Mouse (Mus musculus) neural tube, embryonic 15.5 days (tissue): ENCODE data around the gene Plppr4. TPM values are rescaled to one million over a fixed set of nuclear protein-coding genes. Genes with fewer than 3 reads are reported as not detected.

Source experiments
- ATAC-seq: fragments of 200-750 bp; cut with Nextera tagmentation; 2 replicates; pipeline ENCODE4 v1.8.0; 2017; ENCODE audit warnings: mild to moderate bottlenecking, moderate TSS enrichment, moderate library complexity; ENCODE audit not compliant: low FRiP score
- H3K27ac ChIP-seq: fragments of 300-500 bp; sonication (generic); replicated peaks from 2 replicates; pipeline ENCODE4 v1.5.1; 2015; ENCODE audit warnings: mild to moderate bottlenecking, inconsistent platforms
- H3K27me3 ChIP-seq: fragments of 300-500 bp; sonication (generic); replicated peaks from 2 replicates; pipeline ENCODE4 v1.6.1; 2015; ENCODE audit warnings: inconsistent platforms
- H3K36me3 ChIP-seq: fragments of 300-500 bp; sonication (generic); 2 replicates; pipeline ENCODE4 v1.6.1; 2015; ENCODE audit warnings: inconsistent platforms
- H3K4me1 ChIP-seq: fragments of 300-500 bp; sonication (generic); 2 replicates; pipeline ENCODE4 v1.6.1; 2015; ENCODE audit warnings: inconsistent platforms
- H3K4me2 ChIP-seq: fragments of 300-500 bp; sonication (generic); 2 replicates; pipeline ENCODE4 v1.6.1; 2015; ENCODE audit warnings: inconsistent platforms, mild to moderate bottlenecking, moderate library complexity
- H3K4me3 ChIP-seq: fragments of 300-500 bp; sonication (generic); replicated peaks from 2 replicates; pipeline ENCODE4 v1.5.1; 2015; ENCODE audit warnings: mild to moderate bottlenecking, inconsistent platforms
- H3K9ac ChIP-seq: fragments of 300-500 bp; sonication (generic); replicated peaks from 2 replicates; pipeline ENCODE4 v1.6.1; 2015; ENCODE audit warnings: mild to moderate bottlenecking, inconsistent platforms
- H3K9me3 ChIP-seq: fragments of 300-500 bp; sonication (generic); replicated peaks from 2 replicates; pipeline ENCODE4 v1.6.1; 2016; ENCODE audit warnings: inconsistent platforms
- WGBS: fragments of 180-500 bp; shearing (Covaris S2); methylation state at CpG from one replicate; pipeline ENCODE4 v1.1.7; 2015; ENCODE audit warnings: mixed read lengths; 5-methylcytosine and 5-hydroxymethylcytosine counted together
- polyA plus RNA-seq: library from polyadenylated mRNA; unstranded; fragments of >200 nt; fragmentation: Nextera tagmentation; extraction: Ambion mirVana; gene quantifications from 2 replicates; pipeline ENCODE4 v1.2.1, GENCODE M21; 2015

Plppr4 gene
- polyA plus RNA-seq, 1 experiment from 2014 or later, result 25.0 TPM

DNA sequence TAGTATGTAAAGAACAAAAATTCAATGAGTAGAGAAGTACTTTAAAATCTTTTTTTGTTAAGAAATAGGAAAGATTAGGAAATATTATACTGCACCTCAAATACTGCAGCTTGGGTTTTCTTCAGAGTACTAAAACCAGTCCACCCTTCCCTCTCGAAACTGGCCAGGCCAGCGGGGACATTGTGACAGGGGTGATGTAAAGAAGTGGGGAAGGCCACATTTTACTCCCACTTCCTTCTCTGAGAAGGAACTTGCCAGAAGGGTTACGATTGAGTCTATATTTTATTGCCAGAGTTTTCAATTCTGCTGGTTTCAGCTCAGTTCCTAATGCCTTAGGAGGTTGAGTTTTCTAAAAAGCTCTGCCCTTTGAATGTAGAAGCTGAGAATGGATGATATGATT, 41.0 kb downstream of the Plppr4 start:
- H3K4me3 ChIP-seq, result no peak overlapping the region
- ATAC-seq, result no peak
- H3K27ac ChIP-seq, result no peak overlapping the region
- no peak overlapping the region for H3K9ac ChIP-seq
- H3K4me2 ChIP-seq, result no peak overlapping the region
- no peaks in the 10 kb centered on the region for H3K27me3 ChIP-seq
- H3K36me3 ChIP-seq, result peaks cover 15% of the 10 kb centered on the region
- WGBS, result 91% methylated on average over 3 of the region's 3 CpGs
- H3K4me1 ChIP-seq, result no peaks in the 10 kb centered on the region
- H3K9me3 ChIP-seq, result no peaks in the 10 kb centered on the region

- Histone ChIP-seq H3K36me3 (no peaks in the 10 kb centered on the region), H3K9me3 (no peaks in the 10 kb centered on the region), H3K4me1 (no peaks in the 10 kb centered on the region), H3K4me2 (no peak overlapping the region), H3K9ac (no peak overlapping the region), H3K4me3 (no peak overlapping the region), H3K27ac (no peak overlapping the region), H3K27me3 (no peaks in the 10 kb centered on the region)
- 94% methylated on average over 4 of the region's 4 CpGs for WGBS
- no peak for ATAC-seq
These were observed 47.3 kb downstream of the Plppr4 start for GRCm38 (mm10) chr3:117313339-117313738.

GRCm38 (mm10) chr3:117312097-117312496, 48.6 kb downstream of the Plppr4 start:
- H3K27ac ChIP-seq, result no peak overlapping the region
- ATAC-seq, result no peak
- no peaks in the 10 kb centered on the region for H3K36me3 ChIP-seq
- H3K9ac ChIP-seq, result no peak overlapping the region
- H3K4me3 ChIP-seq, result no peak overlapping the region
- 95% methylated on average over 7 of the region's 7 CpGs for WGBS
- no peaks in the 10 kb centered on the region for H3K4me1 ChIP-seq
- H3K9me3 ChIP-seq, result no peaks in the 10 kb centered on the region
- H3K4me2 ChIP-seq, result no peak overlapping the region
- H3K27me3 ChIP-seq, result no peaks in the 10 kb centered on the region

DNA sequence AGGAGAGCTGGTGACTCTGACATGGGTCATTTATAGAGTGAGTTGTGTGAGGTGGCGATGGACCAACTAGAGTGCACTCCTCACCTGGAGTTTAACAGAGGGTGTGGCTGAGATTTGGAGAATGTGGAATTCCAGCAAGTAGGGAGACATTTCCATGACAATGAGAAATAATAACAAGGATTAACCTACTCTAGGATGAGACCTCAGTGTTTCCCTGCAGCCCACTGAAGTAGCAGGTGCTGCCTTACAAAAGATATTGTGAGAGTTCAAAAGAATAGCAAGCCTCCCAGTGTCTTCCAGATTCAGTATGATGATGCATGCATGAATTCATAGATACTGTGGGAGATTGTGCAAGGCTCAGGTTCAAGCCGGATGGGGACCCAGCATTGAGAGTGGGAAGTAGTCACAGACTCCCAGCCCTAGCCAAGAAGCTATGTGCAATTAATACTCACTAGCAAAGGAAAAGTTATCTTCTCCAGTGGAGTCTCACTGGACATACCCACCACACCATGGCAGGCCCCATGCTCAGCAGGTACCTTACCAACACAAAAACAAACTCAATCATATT, 49.8 kb downstream of the Plppr4 start:
- Histone ChIP-seq H3K4me1 (no peaks in the 10 kb centered on the region), H3K36me3 (no peaks in the 10 kb centered on the region), H3K9me3 (no peaks in the 10 kb centered on the region), H3K27ac (no peak overlapping the region), H3K4me2 (no peak overlapping the region), H3K27me3 (no peaks in the 10 kb centered on the region), H3K9ac (no peak overlapping the region), H3K4me3 (no peak overlapping the region)
- 91% methylated on average over 2 of the region's 2 CpGs for WGBS
- ATAC-seq, result no peak

GRCm38 (mm10) chr3:117309580-117309910, 51.1 kb downstream of the Plppr4 start:
- no peaks in the 10 kb centered on the region for H3K4me1 ChIP-seq
- H3K4me3 ChIP-seq, result no peak overlapping the region
- no peaks in the 10 kb centered on the region for H3K36me3 ChIP-seq
- no peaks in the 10 kb centered on the region for H3K27me3 ChIP-seq
- ATAC-seq, result no peak
- H3K9ac ChIP-seq, result no peak overlapping the region
- no peaks in the 10 kb centered on the region for H3K9me3 ChIP-seq
- no peak overlapping the region for H3K4me2 ChIP-seq
- no peak overlapping the region for H3K27ac ChIP-seq
- 96% methylated on average over 3 of the region's 3 CpGs for WGBS

GRCm38 (mm10) chr3:117308895-117309579, 51.6 kb downstream of the Plppr4 start:
- ATAC-seq, result no peak
- no peak overlapping the region for H3K4me3 ChIP-seq
- WGBS, result 87% methylated on average over 3 of the region's 3 CpGs
- no peaks in the 10 kb centered on the region for H3K9me3 ChIP-seq
- no peak overlapping the region for H3K27ac ChIP-seq
- no peak overlapping the region for H3K4me2 ChIP-seq
- no peaks in the 10 kb centered on the region for H3K4me1 ChIP-seq
- H3K27me3 ChIP-seq, result no peaks in the 10 kb centered on the region
- H3K36me3 ChIP-seq, result no peaks in the 10 kb centered on the region
- no peak overlapping the region for H3K9ac ChIP-seq

DNA sequence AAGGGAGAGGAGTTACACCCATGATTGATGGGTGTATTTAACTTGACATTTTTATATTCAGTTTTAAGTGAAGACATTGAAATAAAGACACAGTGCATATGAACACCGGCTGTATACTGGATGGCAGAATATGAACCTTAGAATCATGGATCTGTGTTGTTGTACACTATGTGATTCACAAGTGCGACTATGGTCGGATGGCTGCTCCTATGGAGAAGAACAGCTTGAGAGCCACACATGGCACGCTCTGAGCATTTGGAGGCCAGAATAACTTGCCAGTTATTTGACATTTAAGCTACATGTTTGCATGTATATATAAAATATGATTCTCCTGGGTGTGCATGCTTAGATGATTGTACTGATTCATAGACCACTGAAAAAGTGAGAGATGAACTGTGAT, 53.1 kb downstream of the Plppr4 start:
- no peak overlapping the region for H3K27ac ChIP-seq
- no peaks in the 10 kb centered on the region for H3K9me3 ChIP-seq
- 88% methylated on average over 4 of the region's 4 CpGs for WGBS
- H3K36me3 ChIP-seq, result no peaks in the 10 kb centered on the region
- no peak for ATAC-seq
- H3K4me1 ChIP-seq, result no peaks in the 10 kb centered on the region
- no peaks in the 10 kb centered on the region for H3K27me3 ChIP-seq
- no peak overlapping the region for H3K4me2 ChIP-seq
- no peak overlapping the region for H3K9ac ChIP-seq
- no peak overlapping the region for H3K4me3 ChIP-seq

GRCm38 (mm10) chr3:117304037-117304436, 56.6 kb downstream of the Plppr4 start:
- Histone ChIP-seq H3K9me3 (no peaks in the 10 kb centered on the region), H3K4me3 (no peak overlapping the region), H3K27ac (no peak overlapping the region), H3K4me1 (no peaks in the 10 kb centered on the region), H3K36me3 (no peaks in the 10 kb centered on the region), H3K27me3 (no peaks in the 10 kb centered on the region), H3K9ac (no peak overlapping the region), H3K4me2 (no peak overlapping the region)
- WGBS, result 95% methylated on average over 2 of the region's 2 CpGs
- no peak for ATAC-seq

- Histone ChIP-seq H3K9ac (no peak overlapping the region), H3K27me3 (no peaks in the 10 kb centered on the region), H3K4me2 (no peak overlapping the region), H3K36me3 (no peaks in the 10 kb centered on the region), H3K27ac (no peak overlapping the region), H3K4me3 (no peak overlapping the region), H3K4me1 (no peaks in the 10 kb centered on the region), H3K9me3 (no peaks in the 10 kb centered on the region)
- WGBS, result 83% methylated on average over 1 of the region's 1 CpGs
- no peak for ATAC-seq
These were observed 59.9 kb downstream of the Plppr4 start for GRCm38 (mm10) chr3:117300735-117301271.

- H3K4me2 ChIP-seq, result no peak overlapping the region
- no peak overlapping the region for H3K27ac ChIP-seq
- no peak for ATAC-seq
- no peaks in the 10 kb centered on the region for H3K27me3 ChIP-seq
- H3K36me3 ChIP-seq, result no peaks in the 10 kb centered on the region
- H3K9ac ChIP-seq, result no peak overlapping the region
- no peaks in the 10 kb centered on the region for H3K4me1 ChIP-seq
- 92% methylated on average over 1 of the region's 1 CpGs for WGBS
- no peaks in the 10 kb centered on the region for H3K9me3 ChIP-seq
- no peak overlapping the region for H3K4me3 ChIP-seq
These were observed 62.9 kb downstream of the Plppr4 start for GRCm38 (mm10) chr3:117297735-117298134.

GRCm38 (mm10) chr3:117294308-117294925, 66.3 kb downstream of the Plppr4 start:
- Histone ChIP-seq H3K4me2 (no peak overlapping the region), H3K4me1 (no peaks in the 10 kb centered on the region), H3K9ac (no peak overlapping the region), H3K9me3 (no peaks in the 10 kb centered on the region), H3K36me3 (no peaks in the 10 kb centered on the region), H3K4me3 (no peak overlapping the region), H3K27ac (no peak overlapping the region), H3K27me3 (no peaks in the 10 kb centered on the region)
- no peak for ATAC-seq
- WGBS, result 85% methylated on average over 2 of the region's 2 CpGs
